Mouse (Mus musculus): ENCODE results near the gene Olfr314.
A peak's percentile ranks its signal among the peaks of the same experiment; 100 is the strongest.
"Not testable (repeated sequence)": the region's sequence is repeated elsewhere in the genome, so short reads cannot be mapped to it uniquely, and the experiment has no call there.

The Olfr314 gene

DNA sequence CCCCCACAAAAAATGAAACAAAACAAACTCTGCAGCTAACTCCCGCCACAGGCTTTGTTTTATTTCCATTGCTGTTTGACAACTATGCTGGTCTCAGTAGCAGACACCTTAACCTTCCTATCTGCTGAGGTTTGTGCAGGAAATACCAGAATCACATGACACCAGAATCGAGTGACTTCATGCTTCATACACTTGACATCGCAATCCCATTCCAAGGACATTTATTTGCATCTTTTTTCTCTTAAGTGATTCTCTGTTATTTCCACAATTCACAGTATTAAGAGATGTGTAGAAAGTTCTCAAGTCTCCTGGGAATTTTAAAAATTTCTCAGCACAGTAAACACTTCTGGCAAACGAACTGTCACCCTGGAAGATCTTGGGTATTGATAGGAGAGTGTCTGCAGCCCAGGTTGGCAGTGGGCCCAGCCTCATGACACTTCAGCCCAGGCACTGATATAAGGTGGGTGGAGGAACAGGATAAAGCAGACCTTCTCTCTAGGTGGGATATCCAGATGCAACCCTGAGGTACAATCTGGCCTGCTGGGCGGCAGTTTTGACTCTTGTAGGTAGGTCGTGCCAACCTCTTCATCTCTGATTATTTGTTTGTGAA, at the start of gene Olfr314:
TSS of gene Olfr314 (plus strand) at position 473 of the 610 bp plus-strand sequence.
- no peak for DNase-seq

DNA sequence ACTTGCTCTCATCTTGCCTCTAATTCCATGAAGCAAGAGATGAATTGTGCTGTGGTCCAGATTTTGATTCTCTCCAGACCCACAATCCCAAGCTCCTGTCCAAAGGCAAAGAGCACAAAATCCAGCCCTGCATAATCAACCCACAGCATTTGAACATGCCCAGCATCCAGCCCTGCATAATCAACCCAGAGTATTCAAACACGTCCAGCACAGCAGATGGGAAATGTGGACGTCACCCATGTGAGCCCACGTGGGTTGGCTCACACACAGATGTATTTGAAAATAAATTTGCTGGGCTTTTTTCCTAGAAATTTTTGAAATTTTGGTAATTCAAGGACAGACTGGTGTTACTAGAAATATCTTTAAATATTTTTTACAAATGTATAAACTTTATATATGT, 49.4 kb upstream of the Olfr314 start:
- DNase-seq, result peak; percentile 46

DNA sequence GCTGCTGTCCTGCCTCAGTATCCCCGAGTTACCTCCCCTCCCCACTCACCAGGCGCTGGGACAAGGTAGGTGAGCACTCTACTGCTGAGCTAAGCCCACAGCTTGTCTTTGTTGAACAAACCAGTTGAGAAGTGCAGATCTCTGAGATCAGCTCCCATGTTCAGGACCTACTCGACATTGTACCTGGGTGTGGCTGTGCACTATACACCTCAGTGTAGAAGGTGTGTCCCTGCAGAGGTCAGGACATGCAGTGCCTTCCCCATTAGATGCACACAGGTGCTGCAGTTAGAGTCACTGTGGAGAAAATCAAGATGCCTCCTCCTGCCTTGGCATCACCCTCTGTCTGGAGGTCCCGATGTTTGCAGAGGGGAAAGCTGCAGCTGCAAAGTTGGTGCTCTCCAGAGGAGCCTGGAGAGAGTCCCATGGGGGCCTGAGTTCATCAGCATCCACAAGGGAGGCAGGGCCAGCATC, 43.9 kb upstream of the Olfr314 start, which contains the start of gene Olfr317:
TSS of gene Olfr317 (minus strand) at position 421 of the 471 bp plus-strand sequence.
- DNase-seq, result no peak

DNA sequence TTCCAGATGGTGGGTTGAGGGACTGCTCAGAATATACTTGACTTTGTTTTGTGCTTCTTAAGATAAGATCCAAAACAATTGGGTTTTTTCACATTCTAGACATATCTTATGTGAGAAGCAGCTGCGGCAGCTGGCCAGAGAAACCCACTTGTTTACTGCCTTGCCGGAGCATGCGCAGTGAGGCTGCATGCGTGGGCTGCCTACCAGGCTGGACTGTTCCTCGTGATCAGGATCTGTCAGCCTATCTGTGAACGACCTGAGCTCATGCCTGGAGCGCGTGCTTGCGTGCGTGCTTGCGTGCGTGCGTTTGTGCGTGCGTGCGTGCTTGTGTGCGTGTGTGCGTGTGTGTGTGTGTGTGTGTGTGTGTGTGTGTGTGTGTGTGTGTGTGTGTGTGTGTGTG, 31.7 kb upstream of the Olfr314 start:
- DNase-seq, result peak; percentile 47

DNA sequence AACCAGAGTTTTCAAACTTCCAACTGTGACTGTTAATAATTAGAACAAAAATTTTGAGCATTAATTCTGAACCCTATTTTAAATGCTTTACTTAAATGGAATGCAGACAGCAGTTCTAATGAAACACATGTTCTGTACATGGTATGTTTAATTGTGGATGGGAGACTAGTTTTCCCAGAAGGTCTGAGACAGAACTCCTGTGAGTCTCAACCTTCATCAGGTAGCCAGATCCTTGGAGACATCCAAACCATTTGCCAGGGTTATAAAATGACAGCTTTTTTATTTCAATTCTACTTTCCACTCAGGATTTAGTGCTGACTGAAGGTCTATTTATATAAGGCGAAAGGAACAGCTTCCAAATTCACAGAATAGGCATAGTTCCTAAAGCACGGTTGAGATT, 30.3 kb upstream of the Olfr314 start, which contains the start of gene Olfr316:
TSS of gene Olfr316 (plus strand) at position 301 of the 400 bp plus-strand sequence.
- DNase-seq, result no peak

DNA sequence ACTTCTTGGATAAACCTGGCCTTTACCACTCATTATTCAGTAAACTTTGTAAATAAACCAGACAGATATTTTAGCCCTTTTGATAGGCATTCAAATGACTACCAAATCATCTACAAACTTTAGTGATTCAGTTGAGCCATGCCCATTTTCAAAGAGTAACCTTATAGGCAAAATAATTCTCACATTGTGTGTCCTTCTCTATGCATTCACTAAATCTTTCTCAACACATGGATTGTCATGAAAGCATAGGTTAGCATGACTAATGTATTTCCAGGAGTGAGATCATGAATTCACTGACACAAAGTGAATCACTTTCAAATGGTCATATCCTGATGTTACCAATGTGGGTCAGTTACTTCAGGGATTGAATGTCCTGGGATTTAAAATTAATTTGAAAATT, 9.9 kb upstream of the Olfr314 start, which contains the start of gene Olfr315:
TSS of gene Olfr315 (plus strand) at position 301 of the 400 bp plus-strand sequence.
- no peak for DNase-seq

DNA sequence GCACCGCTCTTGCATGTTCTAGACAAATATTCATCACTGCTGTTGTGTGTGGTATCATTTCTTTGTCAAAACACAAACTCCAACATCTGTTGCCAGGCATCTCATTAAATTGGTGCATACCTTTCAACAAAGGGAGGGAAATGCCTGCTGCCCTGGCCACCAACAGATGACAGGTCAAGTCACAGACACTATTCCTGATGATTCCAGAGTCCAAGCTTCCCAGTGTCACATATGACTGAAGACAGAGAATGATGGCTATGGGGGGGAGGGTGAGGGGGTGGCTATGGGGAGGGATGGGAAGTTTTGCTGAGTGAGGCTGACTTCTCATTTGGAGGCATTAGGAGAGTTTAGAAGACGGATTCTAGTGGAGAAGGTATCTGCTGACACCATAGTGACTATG, 1.4 kb downstream of the Olfr314 start:
- no peak for DNase-seq

DNA sequence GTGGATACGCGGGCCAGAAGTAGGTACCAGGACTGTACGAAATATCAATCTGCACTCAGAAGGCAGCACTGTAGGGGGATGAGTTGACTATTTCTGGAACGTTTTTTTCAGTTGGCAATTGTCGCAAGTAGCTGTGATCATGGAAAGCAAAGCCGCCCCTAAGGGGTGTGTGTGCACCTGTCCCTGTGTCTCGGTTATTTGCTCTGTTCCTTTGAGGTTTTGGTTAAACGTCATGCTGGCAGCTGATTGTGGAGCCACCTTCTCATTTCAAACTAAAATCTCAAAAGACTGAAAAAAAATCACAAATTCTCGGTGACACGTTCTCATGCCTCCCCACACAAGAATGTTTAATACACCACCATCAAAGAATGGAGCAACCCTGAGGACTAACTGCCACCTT, 4.9 kb downstream of the Olfr314 start:
- no peak for DNase-seq

DNA sequence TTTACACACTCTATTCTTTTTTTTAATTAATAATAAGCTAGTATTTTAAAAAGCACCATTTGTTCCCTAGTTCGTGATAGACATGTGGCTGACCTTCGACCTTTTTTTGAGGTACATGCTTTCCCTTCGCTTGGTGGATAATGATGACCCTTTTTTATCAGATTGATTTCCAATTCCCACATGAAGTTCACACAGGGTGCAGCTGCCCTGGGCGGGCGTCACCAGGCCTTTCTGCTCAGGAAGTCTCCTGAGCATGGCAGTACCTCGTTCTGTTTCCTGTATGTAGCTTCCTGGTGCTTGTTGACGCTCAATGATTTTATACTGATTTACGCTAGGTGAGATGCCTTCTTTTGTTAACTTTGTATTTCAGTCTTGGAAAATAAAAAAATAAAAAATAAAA, 5.6 kb downstream of the Olfr314 start:
- no peak for DNase-seq

DNA sequence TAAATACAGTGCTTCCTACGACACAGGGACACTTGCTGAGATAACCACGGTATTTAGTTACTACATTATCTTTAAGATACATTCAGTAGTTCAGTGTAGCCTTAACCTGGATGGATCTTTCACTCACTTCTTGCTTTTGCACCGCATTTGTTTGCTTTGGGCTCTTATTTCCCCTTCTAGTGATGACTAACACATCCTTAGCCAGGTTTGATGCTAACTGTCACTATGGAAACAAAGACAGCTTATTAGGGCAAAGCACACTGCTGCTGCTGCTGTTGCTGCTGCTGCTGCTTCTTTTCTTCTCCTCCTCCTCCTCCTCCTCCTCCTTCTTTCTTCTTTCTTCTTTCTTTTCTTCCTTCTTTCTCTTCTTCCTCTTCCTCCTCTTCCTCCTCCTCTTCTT, 6.8 kb downstream of the Olfr314 start:
- DNase-seq, result no peak

DNA sequence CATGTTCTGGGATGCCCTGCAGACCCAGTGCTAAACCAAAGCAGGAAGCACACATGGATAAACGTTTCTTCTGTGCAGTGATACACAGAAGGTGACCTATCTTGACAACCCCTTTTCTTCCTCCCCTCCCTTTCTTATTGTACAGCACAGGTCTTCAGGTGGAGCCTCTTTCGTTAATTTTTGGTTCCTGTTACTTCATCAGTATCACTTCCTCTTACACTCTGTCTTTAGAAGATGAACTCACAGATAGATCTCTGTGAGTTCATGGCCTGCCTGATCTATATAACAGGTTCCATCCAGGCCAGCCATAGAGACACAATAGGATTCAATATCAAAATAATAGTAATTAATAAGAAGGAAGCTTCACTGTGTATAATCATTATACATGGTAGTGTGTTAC, 7.3 kb downstream of the Olfr314 start:
- no peak for DNase-seq

DNA sequence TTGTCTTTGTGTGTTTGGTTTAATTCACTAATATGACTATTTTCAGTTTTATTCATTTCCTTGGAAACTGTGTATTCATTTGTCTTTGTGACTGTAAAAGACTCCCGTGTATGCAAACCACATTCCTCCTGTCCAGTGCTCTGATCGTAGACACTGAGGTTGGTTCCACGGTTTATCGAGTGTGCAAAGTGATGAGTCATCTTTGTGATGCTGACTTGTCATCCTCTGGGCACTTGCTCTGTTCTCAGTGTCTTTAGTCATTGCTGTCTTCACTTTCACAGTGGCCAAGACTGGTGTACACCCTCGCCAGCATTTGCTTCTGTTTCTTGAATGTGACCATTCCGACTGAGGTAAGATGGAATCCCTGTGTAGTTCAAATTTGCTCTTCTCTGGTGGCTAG, 7.9 kb downstream of the Olfr314 start:
- no peak for DNase-seq

DNA sequence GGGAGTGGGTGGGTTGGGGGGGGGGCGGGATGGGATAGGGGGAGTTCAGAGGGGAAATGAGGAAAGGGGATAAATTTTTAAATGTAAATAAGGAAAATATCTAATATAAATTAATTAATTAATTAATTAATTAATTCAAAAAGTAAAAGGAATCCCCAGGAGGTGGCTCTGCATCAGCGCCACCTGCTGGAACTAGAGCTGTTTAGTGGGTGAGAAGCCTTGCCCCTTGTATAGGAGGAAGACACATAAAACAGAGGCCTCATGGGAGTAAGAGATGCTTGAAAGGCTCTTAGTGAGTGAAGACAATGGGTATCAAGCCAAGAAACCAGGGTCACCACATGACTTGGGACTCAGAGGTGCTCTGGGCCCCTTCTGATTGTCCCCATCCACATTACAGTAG, 13.1 kb downstream of the Olfr314 start:
- DNase-seq, result no peak

DNA sequence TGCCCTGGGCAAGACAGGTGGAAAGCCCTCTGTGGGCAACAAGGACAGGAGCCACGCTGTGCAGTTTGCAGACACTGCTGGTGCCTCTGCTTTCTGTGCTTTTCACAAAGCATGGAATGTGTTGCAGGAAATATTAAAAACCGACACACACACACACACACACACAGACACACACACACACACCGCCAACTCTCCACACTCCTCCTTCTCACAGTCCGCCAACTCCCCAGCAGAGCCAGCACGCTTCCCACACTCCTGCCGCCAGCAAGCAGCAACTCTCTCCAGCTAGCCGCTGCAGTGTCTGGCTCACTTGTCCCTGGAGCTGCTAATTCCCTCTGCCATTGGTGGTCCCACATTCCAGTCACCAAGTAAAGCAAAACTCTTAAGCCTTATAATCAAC, 14.1 kb downstream of the Olfr314 start:
- DNase-seq, result peak; percentile 62

DNA sequence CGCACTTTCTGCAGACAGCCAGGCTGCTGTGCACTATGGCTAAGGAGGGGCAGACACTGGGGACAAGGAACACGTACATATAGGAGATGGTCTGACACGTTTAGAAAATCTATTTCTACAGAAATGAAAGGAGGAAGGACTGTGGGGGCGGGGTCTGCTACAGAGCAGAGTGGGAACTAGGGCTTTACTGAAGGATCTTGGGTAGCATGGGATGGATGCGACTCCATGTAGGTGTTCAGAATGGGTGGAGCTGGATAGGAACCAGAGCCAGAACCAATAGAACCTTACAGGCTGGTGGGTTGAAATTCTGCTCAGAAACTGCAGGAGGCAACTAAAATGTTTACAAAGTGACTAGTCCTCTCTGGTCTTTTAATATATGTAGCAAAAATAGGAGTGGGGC, 17.0 kb downstream of the Olfr314 start:
- DNase-seq, result peak; percentile 16

DNA sequence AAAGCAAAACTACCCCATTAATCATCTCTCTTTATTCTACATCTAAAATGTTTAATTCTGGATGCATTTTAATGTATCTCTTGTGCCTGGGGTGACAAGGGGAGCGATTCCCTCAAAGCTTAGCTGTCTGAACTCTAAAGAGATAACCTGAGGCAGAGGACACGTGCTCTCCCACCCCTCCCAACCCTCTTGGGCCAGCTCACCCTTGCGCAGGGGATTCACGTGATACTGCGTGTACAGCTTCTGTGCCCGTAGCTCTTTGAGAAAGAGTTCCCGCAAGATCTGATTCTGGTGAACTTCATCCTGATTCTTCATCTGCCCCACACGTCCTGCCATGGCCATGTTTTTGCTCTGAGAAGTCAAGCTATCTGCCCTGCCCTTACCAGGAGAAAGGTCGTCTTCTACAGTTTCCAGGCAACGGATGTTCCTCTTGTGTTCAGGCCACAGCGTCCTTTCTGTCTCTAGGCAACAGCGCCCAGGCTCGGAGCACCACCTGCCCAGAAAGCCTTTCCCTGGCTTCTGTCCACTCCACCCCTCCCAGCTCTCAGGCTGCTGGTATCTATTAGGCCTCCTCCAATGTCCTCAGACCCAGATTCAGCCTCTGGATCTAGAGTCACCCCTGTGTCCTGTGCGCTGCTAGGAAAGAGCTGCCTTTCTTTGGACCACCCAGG, 18.9 kb downstream of the Olfr314 start, which contains the start of gene Fam183b:
TSS of gene Fam183b (minus strand) at position 403 of the 671 bp plus-strand sequence.
- DNase-seq, result no peak

DNA sequence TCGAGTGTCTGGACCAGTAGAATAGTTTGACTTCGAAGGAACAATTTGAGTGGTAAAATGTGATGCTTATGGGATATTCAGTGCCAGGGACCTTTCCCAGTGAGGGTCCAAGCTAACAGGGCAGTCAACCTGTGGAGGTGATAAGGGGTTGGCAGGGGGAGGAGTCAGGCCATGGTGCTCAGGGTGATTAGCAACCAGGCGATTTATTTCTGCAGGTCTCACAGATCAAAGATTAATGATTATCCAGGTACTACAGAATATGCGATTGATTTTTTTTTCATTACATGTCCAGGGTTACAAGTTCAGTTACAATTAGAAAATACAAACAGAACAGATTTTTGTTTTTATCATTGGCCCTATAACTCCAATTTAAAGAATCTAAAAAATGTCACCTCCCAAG, 21.1 kb downstream of the Olfr314 start:
- DNase-seq, result no peak

DNA sequence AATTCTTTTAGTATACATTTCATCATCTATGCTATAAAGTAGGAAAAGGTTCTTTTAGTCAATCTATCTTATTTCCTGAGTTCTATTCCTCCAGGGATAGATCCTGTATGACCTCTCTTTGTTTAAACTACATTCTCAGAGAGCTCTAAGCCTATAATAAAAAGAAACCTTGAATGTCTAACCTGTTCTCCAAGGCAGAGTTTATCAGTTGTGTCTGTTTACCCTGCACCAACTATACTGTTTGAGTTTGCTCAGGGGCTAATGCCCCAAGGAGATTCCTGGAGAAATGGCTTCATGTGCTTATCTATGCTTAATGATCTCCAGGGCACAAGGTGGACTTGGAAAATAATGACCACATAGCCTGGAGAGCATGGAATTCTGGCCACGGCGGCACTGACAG, 21.6 kb downstream of the Olfr314 start:
- DNase-seq, result no peak

DNA sequence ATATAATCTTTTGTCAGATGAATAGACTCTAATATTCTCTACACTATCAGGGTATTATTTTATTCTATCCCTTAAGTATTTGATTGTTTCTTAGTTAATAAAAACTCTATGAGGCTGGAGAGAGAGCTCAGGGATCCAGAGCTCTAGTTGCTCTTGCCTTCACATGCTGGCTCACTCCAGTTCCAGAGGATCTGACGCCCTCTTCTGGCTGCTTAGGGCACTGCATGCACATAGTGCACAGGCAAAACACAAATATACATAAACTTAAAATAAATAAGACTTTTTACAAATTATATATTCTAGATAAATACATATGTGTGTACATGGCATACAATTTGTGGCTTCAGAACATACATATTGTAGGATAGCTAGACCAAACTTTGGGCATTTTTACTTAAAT, 29.2 kb downstream of the Olfr314 start:
- DNase-seq, result no peak

DNA sequence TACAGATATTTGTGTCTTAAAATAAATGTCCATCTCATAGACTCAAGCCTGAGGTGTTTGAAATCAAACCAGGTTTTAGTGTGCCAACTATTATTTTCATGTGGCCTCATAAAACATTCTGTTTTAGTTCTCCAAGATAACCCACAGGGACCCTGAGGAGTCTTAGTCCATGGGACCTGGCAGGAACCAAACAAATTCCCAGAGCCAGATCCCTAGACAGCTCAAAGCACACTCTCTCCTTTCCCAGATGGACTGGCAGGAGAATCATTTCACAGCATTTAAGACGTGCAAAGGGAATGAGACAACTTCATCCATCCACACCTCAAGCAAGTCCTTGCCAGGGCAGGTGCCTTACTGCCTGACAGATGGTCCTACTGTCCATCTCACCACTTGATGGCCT, 31.9 kb downstream of the Olfr314 start, which contains the start of gene Olfr313:
TSS of gene Olfr313 (plus strand) at position 301 of the 400 bp plus-strand sequence.
- not testable (repeated sequence) for DNase-seq

DNA sequence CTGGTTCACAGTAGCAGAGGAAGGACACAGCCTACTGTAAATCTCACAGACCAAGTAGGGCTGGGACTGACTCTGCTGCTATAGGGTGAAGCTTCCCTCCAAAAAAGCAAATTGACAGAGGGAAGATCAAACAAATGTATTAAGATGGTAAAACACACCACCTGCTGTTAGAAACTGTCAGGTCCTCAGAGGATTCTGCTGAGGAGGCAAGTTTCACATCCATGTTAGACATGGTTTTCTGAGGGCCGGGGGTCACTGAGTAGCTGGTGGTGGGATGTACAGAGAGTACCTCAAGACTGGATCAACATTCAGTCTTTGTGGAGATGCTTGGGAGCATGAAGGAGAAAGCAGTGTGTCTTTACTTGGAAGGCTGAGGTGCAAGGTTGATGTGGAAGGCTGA, 32.9 kb downstream of the Olfr314 start:
- no peak for DNase-seq

DNA sequence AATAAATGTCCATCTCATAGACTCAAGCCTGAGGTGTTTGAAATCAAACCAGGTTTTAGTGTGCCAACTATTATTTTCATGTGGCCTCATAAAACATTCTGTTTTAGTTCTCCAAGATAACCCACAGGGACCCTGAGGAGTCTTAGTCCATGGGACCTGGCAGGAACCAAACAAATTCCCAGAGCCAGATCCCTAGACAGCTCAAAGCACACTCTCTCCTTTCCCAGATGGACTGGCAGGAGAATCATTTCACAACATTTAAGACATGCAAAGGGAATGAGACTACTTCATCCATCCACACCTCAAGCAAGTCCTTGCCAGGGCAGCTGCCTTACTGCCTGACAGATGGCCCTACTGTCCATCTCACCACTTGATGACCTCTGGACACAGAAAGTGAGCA, 46.2 kb downstream of the Olfr314 start, which contains the start of gene Olfr312:
TSS of gene Olfr312 (plus strand) at position 301 of the 400 bp plus-strand sequence.
- not testable (repeated sequence) for DNase-seq

DNA sequence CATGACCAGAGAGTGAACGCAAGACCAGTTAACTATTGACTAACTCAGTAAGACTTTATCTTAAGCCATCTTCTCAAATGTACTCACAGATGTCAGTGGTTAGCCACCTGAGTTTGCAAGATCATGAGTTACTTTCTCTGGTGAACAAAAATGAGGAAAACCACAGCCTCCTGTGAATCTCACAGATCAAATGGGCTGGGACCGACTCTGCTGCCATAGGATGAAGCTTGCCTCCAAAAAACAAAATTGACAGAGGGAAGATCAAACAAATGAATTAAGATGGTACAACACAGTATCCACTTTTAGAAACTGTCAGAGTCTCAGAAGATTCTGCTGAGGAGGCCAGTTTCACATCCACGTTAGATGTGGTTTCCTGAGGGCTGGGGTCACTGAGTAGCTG, 47.0 kb downstream of the Olfr314 start:
- DNase-seq, result no peak

DNA sequence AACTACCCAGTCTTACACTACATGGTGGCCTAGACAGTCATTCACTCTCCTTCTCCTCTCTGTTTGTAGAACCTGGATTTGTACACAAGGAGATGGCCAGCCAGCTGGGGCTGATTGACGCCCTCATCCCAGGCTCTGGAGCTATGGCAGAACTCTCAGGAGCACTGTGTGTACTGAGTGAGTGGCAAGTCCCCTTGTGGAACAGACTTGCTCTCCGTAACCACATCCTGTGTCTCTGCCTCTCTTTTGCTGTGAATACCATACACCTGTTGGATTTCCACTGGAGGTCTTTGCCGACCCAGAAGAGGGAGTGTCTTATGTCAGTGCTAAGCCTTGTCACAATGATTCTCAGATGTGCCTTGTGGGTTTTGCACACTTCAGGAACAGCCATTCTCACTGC, 49.8 kb downstream of the Olfr314 start:
- DNase-seq, result not testable (repeated sequence)

Measured in right cerebral cortex, postnatal 25 days (tissue).